Mouse (Mus musculus) thymus, adult 2 months (tissue): Measurements from ENCODE around the gene Capn7. TPM values are rescaled to one million over a fixed set of nuclear protein-coding genes. Genes with fewer than 3 reads are reported as not detected.

Experiments used
- DNase-seq: peaks from one replicate; pipeline ENCODE4 v3.0.0; 2021
- H3K27ac ChIP-seq: fragments of 200-500 bp; 2 replicates; pipeline ENCODE4 v1.5.1; 2012; ENCODE audit warnings: low read length, control low read depth; ENCODE audit not compliant: control insufficient read depth, insufficient read depth
- H3K27me3 ChIP-seq: fragments of 200-500 bp; 2 replicates; pipeline ENCODE4 v1.6.1; 2012; ENCODE audit warnings: mild to moderate bottlenecking, low read length, moderate library complexity, mixed read lengths; ENCODE audit not compliant: control insufficient read depth, insufficient read depth
- H3K36me3 ChIP-seq: fragments of 200-500 bp; 2 replicates; pipeline ENCODE4 v1.6.1; 2012; ENCODE audit warnings: mild to moderate bottlenecking, low read length, moderate library complexity; ENCODE audit not compliant: control insufficient read depth, insufficient read depth
- H3K4me1 ChIP-seq: fragments of 200-500 bp; replicated peaks from 2 replicates; pipeline ENCODE4 v1.6.1; 2012; ENCODE audit warnings: low read length; ENCODE audit not compliant: control insufficient read depth, insufficient read depth
- H3K4me3 ChIP-seq: fragments of 200-500 bp; 2 replicates; pipeline ENCODE4 v1.5.1; 2012; ENCODE audit warnings: mild to moderate bottlenecking, low read length, control low read depth, moderate library complexity; ENCODE audit not compliant: control insufficient read depth, insufficient read depth
- CTCF ChIP-seq: fragments of 200-500 bp; IDR thresholded peaks from 2 replicates; pipeline ENCODE4 v1.5.1; 2012; ENCODE audit warnings: mild to moderate bottlenecking, control low read depth, low read length, moderate library complexity, borderline replicate concordance; ENCODE audit not compliant: control insufficient read depth, poor library complexity, insufficient read depth; ENCODE audit errors: extremely low read depth
- POLR2A ChIP-seq: fragments of 200-500 bp; IDR thresholded peaks from 2 replicates; pipeline ENCODE4 v1.6.1; 2012; ENCODE audit warnings: mild to moderate bottlenecking, low read length, control low read depth, moderate library complexity; ENCODE audit not compliant: control insufficient read depth, poor library complexity, insufficient read depth; ENCODE audit errors: extremely low read depth
- WGBS: fragments of 180-500 bp; shearing (Covaris S2); methylation state at CpG from one replicate; pipeline ENCODE4 v1.1.7; 2018; 5-methylcytosine and 5-hydroxymethylcytosine counted together
- polyA plus RNA-seq: library from polyadenylated mRNA; depleted of rRNA; stranded (reverse); fragments of >200 nt; gene quantifications from 2 replicates; pipeline ENCODE4 v1.2.3, GENCODE M21; 2012; rRNA removed

The Capn7 gene
- polyA plus RNA-seq: 23.8 and 24.2 TPM in 2 replicates

DNA sequence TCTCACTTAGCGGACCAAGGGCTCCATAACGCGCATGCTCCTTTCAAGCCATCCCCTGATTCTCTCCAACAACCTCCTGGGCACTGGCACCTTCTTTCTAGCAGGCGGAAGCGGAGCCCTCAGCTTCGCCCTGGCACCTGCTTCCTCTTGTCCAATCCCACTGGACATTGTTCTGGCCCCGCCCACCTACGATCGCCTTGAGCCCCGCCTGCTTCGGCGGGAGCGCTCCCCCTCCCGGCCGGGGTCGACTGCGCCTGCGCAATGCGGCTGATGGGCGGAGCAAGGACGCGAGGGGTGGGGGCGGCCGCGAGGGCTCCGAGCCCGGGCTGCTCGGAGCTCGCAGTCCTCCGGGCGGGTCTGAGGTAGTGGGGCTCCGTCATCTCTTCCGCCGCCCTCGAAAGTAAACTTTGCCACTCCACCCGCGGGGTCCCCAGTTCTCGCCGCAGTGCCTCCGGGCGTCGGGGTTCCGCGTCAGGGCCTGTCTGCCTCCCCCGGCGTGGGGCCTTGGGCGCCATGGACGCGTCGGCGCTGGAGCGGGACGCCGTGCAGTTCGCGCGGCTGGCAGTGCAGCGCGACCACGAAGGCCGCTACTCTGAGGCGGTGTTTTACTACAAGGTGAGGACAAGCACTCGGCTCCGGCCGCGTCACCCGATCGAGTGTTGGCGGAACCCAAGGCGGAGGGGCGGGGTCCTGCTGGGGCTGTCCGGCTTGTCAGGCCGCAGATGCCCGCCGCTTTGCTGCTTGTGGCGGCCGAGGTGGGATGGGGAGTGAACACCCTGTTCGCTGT, at the start of gene Capn7:
Gene Capn7 (plus strand): TSS at position 270 of the 787 bp plus-strand sequence.
- peak within 1 kb of the TSS; percentile 45 for H3K27ac ChIP-seq
- no peaks in the 10 kb centered on the region for H3K27me3 ChIP-seq
- DNase-seq: peak; percentile 98
- under 1% methylated on average over 78 of the region's 78 CpGs for WGBS
- peak within 1 kb of the TSS; percentile 87 for H3K4me3 ChIP-seq
- TF ChIP-seq POLR2A: peak; percentile 98
- TF ChIP-seq CTCF: peak; percentile 63
- H3K36me3 ChIP-seq: peaks cover 4% of the 10 kb centered on the region
- peaks cover 2% of the 10 kb centered on the region; the same call in 1 of the 2 replicates for H3K4me1 ChIP-seq

DNA sequence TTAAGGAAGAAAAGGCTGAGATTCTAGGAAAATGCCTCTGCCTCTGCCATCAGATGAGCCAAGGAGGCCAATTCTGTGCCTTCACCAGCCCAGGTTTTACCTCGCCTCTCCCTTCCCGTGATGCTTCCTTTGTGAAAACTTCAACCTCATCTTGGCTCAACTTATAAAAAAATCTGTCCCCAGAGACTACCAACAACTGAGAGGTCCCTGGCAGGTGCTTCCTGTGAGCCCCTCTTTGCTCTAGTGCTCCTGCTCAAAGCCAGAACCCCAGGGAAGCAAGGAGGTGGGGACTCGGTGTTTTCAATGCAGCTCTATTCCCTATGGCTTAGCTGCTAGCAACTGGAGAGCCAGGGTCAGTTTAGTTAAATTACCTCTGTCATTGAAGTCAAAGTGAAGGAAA, 23.2 kb upstream of the Capn7 start:
- Histone ChIP-seq H3K27ac (no peak overlapping the region), H3K36me3 (no peaks in the 10 kb centered on the region), H3K4me1 (peaks cover 17% of the 10 kb centered on the region), H3K4me3 (no peak overlapping the region), H3K27me3 (no peaks in the 10 kb centered on the region)
- TF ChIP-seq POLR2A (no peak), CTCF (no peak)
- 2% methylated on average over 3 of the region's 3 CpGs for WGBS
- no peak for DNase-seq

DNA sequence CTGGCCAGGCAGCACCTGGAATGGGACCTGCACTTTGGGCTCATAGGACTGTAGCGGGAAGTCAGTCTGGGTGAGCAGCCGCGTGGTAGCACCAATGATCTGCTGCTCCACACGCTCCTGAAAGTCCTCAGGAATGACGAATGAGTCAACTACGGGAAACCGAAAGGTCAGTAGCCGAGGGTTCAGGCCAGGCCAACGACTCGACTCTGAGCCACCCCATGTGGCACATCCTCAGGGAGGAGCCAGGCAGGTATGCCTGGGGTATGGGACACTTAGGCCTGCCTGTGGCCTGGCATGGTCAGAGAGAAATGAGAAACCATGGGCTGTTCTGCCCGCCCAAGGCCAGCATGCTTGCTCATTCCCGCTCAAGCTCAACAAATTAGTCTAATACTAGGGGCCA, 19.8 kb upstream of the Capn7 start:
- H3K4me1 ChIP-seq: peaks cover 17% of the 10 kb centered on the region
- no peak overlapping the region for H3K4me3 ChIP-seq
- TF ChIP-seq CTCF: no peak
- TF ChIP-seq POLR2A: no peak
- WGBS: 91% methylated on average over 12 of the region's 12 CpGs
- DNase-seq: no peak
- no peaks in the 10 kb centered on the region for H3K27me3 ChIP-seq
- no peak overlapping the region for H3K27ac ChIP-seq
- no peaks in the 10 kb centered on the region for H3K36me3 ChIP-seq

DNA sequence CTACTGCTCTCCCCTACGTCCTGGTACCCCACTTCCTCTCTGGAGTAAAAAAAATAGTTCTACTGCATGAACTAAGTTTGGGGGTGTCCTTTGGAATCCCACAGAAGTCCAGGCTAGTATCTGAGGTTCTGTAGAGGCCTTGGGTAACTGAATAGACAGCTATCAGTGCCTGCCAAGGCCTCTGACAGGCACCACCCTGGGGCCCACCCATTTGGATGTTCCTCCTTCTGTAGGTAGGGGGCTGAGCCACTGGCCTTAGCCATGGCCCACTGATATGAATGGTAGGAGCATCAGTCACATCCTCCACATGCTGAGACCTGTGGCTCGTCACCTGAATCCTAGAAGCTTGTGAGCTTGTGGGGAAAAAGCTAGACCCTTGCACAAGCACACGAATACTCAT, 18.7 kb upstream of the Capn7 start:
- WGBS: 92% methylated on average over 3 of the region's 3 CpGs
- TF ChIP-seq POLR2A (no peak), CTCF (no peak)
- no peak for DNase-seq
- H3K36me3 ChIP-seq: no peaks in the 10 kb centered on the region
- no peaks in the 10 kb centered on the region for H3K27me3 ChIP-seq
- peaks cover 11% of the 10 kb centered on the region for H3K4me1 ChIP-seq
- no peak overlapping the region for H3K4me3 ChIP-seq
- no peak overlapping the region for H3K27ac ChIP-seq

DNA sequence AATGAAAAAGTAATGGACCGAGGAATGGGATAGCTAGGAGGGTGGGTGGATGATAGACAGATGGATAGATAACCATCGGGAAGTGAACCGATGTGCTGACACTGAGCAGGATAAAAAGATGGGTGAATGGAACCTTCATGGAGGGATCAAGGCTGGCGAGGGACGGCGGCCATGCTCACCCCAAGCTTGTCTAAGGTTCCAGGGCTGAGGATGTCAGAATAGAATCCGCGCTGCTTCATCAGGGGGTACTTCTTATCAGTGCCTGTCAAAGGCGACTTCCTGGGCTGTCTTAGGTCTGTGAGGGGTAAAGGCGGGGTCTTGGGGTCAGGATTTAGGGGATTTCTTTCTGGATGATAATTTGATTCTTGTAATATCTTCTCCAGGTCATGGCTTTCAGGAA, 16.9 kb upstream of the Capn7 start:
- H3K36me3 ChIP-seq: no peaks in the 10 kb centered on the region
- peaks cover 12% of the 10 kb centered on the region for H3K4me1 ChIP-seq
- TF ChIP-seq CTCF: no peak
- TF ChIP-seq POLR2A: no peak
- 94% methylated on average over 10 of the region's 10 CpGs for WGBS
- no peaks in the 10 kb centered on the region for H3K27me3 ChIP-seq
- no peak overlapping the region for H3K4me3 ChIP-seq
- H3K27ac ChIP-seq: no peak overlapping the region
- DNase-seq: no peak

DNA sequence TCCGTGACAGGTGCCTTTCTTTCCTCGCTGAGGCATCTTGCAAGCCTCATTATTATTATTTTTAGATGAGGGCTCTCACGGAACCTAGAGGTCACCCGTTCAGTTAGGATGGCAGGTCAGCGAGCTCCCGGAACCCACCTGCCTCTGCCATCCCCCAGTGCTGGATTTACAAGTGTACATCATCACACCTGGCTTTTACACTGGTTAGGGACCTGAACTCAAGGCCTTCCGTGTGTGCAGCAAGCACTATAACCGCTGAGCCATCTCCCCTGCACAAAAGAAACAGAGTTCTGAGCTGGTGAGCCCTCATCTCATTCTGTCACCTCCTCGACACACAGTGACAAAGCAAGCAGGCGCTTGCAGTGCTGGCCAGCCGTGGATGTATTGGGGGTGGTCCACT, 15.3 kb upstream of the Capn7 start:
- no peaks in the 10 kb centered on the region for H3K27me3 ChIP-seq
- no peak for DNase-seq
- 96% methylated on average over 11 of the region's 11 CpGs for WGBS

More for the DNA sequence above, 15.3 kb upstream of the Capn7 start:
- H3K27ac ChIP-seq: no peak overlapping the region
- H3K36me3 ChIP-seq: no peaks in the 10 kb centered on the region
- H3K4me3 ChIP-seq: no peak overlapping the region
- H3K4me1 ChIP-seq: peaks cover 12% of the 10 kb centered on the region
- no peak for TF ChIP-seq POLR2A
